Mouse (Mus musculus) gonadal fat pad, adult 2 months (tissue): ENCODE results near the gene Cfap298. TPM values are rescaled to one million over a fixed set of nuclear protein-coding genes. Genes with fewer than 3 reads are reported as not detected.

ENCODE experiments used
- DNase-seq: peaks from one replicate; pipeline ENCODE4 v3.0.0-alpha.2; 2012; ENCODE audit warnings: low read depth
- polyA plus RNA-seq: library from polyadenylated mRNA; depleted of rRNA; stranded (reverse); fragments of >200 nt; gene quantifications from 2 replicates; pipeline ENCODE4 v1.2.3, GENCODE M21; 2012; rRNA removed

Cfap298 gene
- polyA plus RNA-seq, 1 experiment = 9.6 TPM

GRCm38 (mm10) chr16:90911766-90912165, 23.1 kb downstream of the Cfap298 start:
- DNase-seq = no peak

- DNase-seq = no peak
Measured at GRCm38 (mm10) chr16:90910855-90911533, 23.9 kb downstream of the Cfap298 start.

- DNase-seq = no peak
Measured at GRCm38 (mm10) chr16:90907250-90907649, 27.7 kb downstream of the Cfap298 start.

- no peak for DNase-seq
Measured at GRCm38 (mm10) chr16:90903300-90903699, 31.6 kb downstream of the Cfap298 start.

- no peak for DNase-seq
Measured at GRCm38 (mm10) chr16:90901364-90901763, 33.5 kb downstream of the Cfap298 start.

- no peak for DNase-seq
Measured at GRCm38 (mm10) chr16:90899498-90899897, 35.4 kb downstream of the Cfap298 start.

- DNase-seq = peak; percentile 36
Measured at GRCm38 (mm10) chr16:90897651-90898050, 37.3 kb downstream of the Cfap298 start.

- no peak for DNase-seq
Measured at GRCm38 (mm10) chr16:90893792-90894191, 41.1 kb downstream of the Cfap298 start.

GRCm38 (mm10) chr16:90893019-90893418, 41.9 kb downstream of the Cfap298 start:
- no peak for DNase-seq

- no peak for DNase-seq
Measured at GRCm38 (mm10) chr16:90892081-90892480, 42.8 kb downstream of the Cfap298 start.

GRCm38 (mm10) chr16:90891601-90892000, 43.3 kb downstream of the Cfap298 start:
- no peak for DNase-seq

- DNase-seq = no peak
Measured at GRCm38 (mm10) chr16:90890683-90891082, 44.2 kb downstream of the Cfap298 start.

- peak; percentile 79 for DNase-seq
Measured at GRCm38 (mm10) chr16:90885781-90886565, 48.9 kb downstream of the Cfap298 start.

GRCm38 (mm10) chr16:90885351-90885750, 49.6 kb downstream of the Cfap298 start:
- no peak for DNase-seq

- no peak for DNase-seq
Measured at GRCm38 (mm10) chr16:90882501-90882977, 52.4 kb downstream of the Cfap298 start.

- no peak for DNase-seq
Measured at GRCm38 (mm10) chr16:90878135-90878860, 56.6 kb downstream of the Cfap298 start.

Other genes with a start within 250 kb of the Cfap298 start
- 11.1 and 14.9 TPM in 2 replicates for gene Mis18a, start 207.7 kb downstream of the Cfap298 start, polyA plus RNA-seq
- 205 and 547 TPM in 2 replicates for gene Mrap, start 196.9 kb downstream of the Cfap298 start, polyA plus RNA-seq
- gene Urb1, start 124.7 kb downstream of the Cfap298 start, polyA plus RNA-seq = 5.4 and 6.4 TPM in 2 replicates
- 7.2 and 8.1 TPM in 2 replicates for gene Eva1c, start 108.4 kb downstream of the Cfap298 start, polyA plus RNA-seq
- gene Synj1, start 76.2 kb upstream of the Cfap298 start, polyA plus RNA-seq = 15.1 and 20.2 TPM in 2 replicates
- 21.7 and 28.9 TPM in 2 replicates for gene Paxbp1, start 109.4 kb upstream of the Cfap298 start, polyA plus RNA-seq
- gene 4932438H23Rik, start 160.0 kb upstream of the Cfap298 start, polyA plus RNA-seq = 16.0 and 17.1 TPM in 2 replicates